Mouse (Mus musculus): ENCODE measurements around the gene Mrpl51. TPM values are rescaled to one million over a fixed set of nuclear protein-coding genes. Genes with fewer than 3 reads are reported as not detected.
A peak's percentile ranks its signal among the peaks of the same experiment; 100 is the strongest.

The Mrpl51 gene
- total RNA-seq (2015) (144 and 171 TPM in 2 replicates), total RNA-seq (2017) (128 and 156 TPM in 2 replicates)

DNA sequence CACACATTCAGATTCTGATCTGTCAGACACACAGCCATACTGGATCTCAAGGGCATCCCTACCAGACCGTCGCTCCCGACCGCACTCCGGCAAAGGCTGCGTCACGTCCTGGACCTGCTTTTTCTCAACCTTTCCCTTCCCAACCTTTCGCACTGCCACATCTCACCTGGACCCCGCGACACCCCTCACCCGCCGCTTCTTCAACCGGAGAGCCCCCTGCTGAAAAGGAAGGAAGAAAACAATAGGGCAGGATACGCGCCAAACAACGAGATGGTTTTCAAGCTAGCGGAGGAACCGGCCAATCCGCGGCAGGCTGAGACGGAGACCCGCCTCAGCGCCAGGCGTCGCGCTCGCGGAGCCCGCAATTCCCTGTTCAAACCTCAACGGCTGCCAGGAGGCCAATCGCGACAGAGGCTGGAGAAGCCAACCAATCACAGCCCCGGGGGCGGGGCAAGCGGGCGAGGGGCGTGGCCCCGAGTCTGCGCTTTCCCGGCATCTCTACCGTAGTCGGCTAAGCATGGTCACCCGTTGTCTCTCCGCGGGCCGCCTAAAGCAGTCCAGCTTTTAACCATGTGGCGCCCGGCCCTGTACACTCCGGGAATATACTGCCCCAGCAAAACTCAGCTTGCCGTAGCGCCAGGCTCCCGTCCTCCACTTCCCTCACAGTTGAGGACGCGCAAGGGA lies at the start of gene Mrpl51, which contains the start of gene Ncapd2:
Gene Mrpl51, plus strand, starts transcription at position 470 of the 684 bp plus-strand sequence.
Gene Ncapd2, minus strand, starts transcription at position 370 of the 684 bp plus-strand sequence.
- peak; percentile 89 for ATAC-seq (replicated peaks; ENCODE audit: poor library complexity)

DNA sequence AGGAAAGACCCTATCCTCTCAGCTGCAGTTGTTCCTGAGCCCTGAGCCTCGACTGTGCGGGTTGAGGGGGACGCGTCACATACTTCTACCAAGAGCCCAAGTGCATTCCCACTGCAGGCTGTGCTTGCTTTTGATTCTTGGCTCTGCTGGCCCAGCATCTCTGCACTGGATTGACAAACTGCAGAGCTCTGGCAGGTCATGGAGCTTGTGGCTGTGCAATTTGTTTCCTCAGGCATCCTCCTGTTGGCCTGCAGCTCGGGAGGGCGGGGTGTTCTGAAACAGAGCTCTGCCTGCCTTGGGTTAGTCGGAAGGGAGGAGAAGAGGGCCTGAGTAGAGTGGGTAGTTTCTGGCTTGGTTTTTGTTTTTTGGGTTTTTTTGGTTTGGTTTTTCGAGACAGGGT lies 49.2 kb upstream of the Mrpl51 start:
- no peak for ATAC-seq (replicated peaks; ENCODE audit: poor library complexity)

DNA sequence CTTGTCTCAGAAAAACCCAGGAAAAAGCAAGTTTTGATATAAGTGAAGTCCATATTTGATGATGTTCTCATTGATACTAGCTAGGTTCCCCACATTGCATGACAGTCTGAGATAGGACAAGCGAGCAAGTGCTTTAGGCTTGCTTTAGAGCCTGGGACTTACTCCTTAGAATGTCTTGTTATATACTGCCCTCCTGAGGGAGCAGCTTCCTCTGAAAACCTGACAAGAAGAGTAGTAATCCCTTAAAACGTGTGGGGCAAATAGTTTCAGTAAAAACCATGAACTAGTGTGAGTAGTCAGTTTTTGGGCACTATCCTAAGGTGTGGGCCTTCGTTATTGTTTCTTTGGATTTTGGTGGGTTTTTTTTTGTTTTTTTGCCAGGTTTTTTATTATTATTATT lies 48.5 kb upstream of the Mrpl51 start:
- no peak for ATAC-seq (replicated peaks; ENCODE audit: poor library complexity)

- ATAC-seq (replicated peaks; ENCODE audit: poor library complexity), result no peak
These were observed 47.7 kb upstream of the Mrpl51 start for GRCm38 (mm10) chr6:125143904-125144303.

- ATAC-seq (replicated peaks; ENCODE audit: poor library complexity), result peak; percentile 89
These were observed 46.6 kb upstream of the Mrpl51 start, which contains the start of gene Iffo1 for GRCm38 (mm10) chr6:125145001-125145400. Gene Iffo1 (plus strand): TSS chr6:125145241.

DNA sequence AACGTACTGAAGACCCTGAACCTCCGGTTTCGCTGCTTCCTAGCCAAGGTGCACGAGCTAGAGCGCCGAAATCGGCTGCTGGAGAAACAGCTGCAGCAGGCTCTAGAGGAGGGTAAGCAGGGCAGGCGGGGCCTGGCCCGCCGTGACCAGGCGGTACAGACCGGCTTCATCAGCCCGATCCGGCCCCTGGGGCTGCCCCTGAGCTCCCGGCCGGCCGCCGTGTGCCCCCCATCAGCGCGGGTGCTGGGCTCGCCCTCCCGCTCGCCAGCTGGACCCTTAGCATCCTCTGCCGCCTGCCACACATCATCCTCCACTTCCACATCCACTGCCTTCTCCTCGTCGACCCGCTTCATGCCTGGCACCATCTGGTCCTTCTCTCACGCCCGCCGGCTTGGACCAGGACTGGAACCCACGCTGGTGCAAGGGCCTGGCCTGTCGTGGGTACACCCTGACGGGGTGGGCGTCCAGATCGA lies 46.1 kb upstream of the Mrpl51 start:
- 0 out of 2 replicates have a peak, but pooled peaks have one; percentile 1 for ATAC-seq (replicated peaks; ENCODE audit: poor library complexity)

DNA sequence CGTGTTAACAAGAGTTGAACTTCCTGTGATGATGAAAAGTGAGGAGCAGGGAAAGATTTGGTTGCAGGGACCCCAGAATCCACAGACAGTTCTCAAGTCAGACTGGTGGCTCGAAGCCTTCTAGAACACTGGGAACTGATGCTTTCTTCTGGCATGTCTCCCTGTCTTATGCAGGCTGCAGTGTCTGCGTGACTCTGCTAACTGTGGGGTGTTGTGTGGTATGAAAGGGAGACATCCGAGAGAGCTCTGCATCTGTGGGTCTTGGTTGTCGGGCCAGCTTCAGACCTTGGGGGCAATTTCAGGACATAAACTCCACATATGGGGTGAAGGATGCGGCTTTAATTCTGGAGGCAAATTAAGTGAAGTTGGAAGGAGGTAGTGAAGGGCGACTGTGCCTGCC lies 45.5 kb upstream of the Mrpl51 start:
- ATAC-seq (replicated peaks; ENCODE audit: poor library complexity), result no peak

- ATAC-seq (replicated peaks; ENCODE audit: poor library complexity), result peak; percentile 20; the same call in 1 of the 2 replicates
These were observed 44.8 kb upstream of the Mrpl51 start for GRCm38 (mm10) chr6:125146797-125147196.

- no peak for ATAC-seq (replicated peaks; ENCODE audit: poor library complexity)
These were observed 44.3 kb upstream of the Mrpl51 start for GRCm38 (mm10) chr6:125147329-125147728.

DNA sequence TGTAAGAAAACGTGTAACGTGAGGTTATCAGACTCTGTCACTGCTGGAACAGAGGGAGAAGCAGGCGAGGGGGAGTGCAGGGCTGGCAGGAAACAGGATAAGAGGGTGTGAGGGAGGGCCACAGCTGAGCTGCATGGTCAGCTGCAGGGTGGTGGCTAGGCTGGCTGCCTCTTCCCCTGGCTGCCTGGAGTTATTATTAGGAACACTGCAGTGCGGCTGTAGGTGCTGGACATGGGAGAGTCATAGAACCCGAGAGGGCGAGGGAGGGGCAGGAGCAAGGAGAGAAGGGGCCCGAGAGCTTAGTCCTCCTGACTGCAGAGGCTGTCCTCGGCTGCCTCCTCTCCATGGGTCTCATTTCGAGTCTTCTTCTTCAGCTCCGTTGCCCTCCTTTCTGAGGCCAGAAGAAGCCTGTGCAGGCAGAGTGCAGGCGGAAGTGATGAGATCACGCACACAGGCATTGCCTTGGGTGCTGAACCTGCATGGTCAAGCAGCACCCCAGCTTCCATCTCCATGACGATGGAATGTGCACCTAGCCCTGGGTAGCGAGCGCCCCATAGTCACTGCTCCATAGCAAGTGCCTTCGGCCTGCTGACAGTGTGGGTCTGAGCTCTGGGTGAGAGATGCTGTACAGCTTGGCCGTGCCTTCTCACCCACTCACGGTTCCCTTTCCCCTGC lies 43.2 kb upstream of the Mrpl51 start:
- ATAC-seq (replicated peaks; ENCODE audit: poor library complexity), result no peak

DNA sequence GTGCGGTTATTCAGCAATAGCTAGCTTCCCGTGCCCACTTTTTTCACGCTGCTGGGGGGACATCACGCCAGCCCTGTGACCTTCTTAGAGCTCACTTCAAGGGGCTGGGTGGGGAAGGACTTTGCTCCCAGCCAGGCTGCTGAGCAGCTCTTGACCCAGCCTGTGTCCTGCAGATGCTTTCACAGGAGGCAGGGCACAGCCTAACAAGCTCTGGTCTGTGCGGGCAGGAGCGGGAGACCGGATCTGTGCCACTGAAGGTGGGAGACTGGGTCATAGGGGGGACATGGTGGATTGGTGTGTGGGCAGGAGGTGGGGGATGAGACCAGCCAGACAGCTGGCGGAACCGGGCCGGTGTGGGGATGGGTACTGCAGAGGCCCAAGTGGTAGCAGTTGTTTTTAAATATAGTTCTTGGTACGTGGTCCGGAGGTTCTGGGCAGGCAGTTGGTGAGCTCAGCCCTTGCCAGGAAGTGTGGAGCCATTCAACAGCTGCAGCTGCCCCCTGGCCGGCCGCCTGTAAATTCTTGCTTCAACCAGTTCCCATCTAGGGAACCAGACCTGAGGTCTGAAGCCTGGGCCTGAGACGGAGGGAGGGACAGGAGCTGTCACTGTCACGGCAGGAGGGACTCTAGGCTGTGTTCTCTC lies 42.6 kb upstream of the Mrpl51 start:
- ATAC-seq (replicated peaks; ENCODE audit: poor library complexity), result no peak

DNA sequence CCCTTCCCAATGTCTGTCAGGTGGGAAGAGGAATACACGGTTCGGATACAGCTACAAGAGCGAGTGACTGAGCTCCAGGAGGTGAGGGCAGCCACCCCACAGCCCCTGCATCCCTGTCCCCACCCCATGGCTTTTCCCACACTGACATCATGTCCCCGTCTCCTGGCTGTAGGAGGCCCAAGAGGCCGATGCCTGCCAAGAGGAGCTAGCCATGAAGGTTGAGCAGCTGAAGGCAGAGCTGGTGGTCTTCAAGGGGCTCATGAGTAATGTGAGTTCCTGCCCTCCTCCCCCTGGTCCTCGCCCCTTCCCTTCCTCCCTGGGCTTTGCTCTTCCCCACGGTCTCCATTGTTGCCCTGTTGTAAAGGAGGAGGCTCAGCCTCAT lies 42.0 kb upstream of the Mrpl51 start:
- no peak for ATAC-seq (replicated peaks; ENCODE audit: poor library complexity)

- peak; percentile 56 for ATAC-seq (replicated peaks; ENCODE audit: poor library complexity)
These were observed 39.2 kb upstream of the Mrpl51 start for GRCm38 (mm10) chr6:125152212-125153017.

DNA sequence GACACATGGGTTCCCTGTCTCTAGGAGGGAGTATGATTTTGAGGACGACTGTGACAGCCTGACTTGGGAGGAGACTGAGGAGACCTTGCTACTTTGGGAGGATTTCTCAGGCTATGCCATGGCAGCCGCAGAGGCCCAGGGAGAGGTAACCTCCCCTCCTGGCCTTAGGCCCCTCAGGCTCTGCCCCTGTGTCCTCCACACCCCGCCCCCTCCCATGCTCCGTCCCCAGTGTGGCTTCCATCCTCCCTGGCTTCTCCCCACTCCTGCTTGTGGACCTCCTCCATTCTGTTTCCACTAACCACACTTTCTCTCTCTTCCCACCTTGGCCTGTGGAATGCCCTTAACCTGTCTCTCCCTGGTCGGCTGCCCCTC lies 38.6 kb upstream of the Mrpl51 start:
- ATAC-seq (replicated peaks; ENCODE audit: poor library complexity), result no peak

- no peak for ATAC-seq (replicated peaks; ENCODE audit: poor library complexity)
These were observed 37.9 kb upstream of the Mrpl51 start for GRCm38 (mm10) chr6:125153682-125154081.

DNA sequence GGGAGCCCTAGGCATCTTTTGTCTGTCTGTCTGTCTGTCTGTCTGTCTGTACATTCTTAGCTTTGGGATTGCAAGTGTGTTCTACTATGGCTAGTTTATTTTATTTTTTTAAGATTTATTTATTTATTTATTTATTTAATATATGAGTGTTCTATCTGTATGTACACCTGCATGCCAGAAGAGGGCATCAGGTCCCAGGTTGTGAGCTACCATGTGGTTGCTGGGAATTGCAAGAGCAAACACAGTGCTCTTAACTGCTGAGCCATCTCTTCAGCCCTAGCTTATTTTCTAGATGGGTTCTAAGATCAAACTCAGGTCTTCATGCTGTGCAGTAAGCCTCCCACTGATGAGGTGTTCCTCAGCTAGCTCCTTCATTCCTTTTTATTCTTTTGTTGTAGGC lies 37.1 kb upstream of the Mrpl51 start:
- ATAC-seq (replicated peaks; ENCODE audit: poor library complexity), result peak; percentile 47

DNA sequence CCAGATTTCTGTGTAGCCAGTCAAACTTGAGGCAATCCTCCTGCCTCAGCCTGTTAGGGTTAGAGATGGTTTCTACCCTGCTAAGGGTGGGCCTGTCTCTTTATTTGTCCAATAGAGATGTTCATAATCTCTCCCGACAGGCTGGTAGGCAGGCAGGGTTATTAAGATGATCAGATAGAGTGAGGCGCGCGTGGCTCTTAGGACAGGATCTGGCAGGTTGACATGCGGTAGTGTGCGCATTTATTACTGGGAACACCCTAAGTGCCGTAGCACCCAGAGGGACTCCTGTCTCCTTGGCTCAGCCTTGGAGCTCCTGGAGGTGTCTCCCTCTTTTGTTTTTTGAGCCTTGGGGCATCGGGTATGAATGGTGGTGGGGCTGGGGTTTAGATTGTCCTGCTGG lies 36.3 kb upstream of the Mrpl51 start:
- 0 out of 2 replicates have a peak, but pooled peaks have one; percentile 16 for ATAC-seq (replicated peaks; ENCODE audit: poor library complexity)

DNA sequence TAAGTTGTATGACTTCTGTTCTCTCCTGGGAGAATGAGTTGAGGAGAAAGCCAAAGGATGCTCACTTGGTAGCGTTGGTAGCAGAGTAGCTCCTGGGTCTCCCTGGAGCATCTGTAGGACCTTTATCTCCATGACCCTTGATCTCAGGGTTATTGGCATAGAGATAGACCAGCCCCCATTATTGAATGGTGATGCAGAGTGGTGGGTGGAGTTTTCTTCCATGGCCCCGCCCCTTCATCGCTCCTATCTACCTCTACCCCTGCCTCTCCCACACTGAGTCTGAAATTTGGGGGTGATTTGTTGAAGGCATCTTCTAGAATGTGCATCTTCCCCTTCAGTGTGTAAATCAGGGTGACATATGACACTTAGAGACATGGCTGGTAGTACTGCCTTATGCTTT lies 35.1 kb upstream of the Mrpl51 start:
- no peak for ATAC-seq (replicated peaks; ENCODE audit: poor library complexity)

DNA sequence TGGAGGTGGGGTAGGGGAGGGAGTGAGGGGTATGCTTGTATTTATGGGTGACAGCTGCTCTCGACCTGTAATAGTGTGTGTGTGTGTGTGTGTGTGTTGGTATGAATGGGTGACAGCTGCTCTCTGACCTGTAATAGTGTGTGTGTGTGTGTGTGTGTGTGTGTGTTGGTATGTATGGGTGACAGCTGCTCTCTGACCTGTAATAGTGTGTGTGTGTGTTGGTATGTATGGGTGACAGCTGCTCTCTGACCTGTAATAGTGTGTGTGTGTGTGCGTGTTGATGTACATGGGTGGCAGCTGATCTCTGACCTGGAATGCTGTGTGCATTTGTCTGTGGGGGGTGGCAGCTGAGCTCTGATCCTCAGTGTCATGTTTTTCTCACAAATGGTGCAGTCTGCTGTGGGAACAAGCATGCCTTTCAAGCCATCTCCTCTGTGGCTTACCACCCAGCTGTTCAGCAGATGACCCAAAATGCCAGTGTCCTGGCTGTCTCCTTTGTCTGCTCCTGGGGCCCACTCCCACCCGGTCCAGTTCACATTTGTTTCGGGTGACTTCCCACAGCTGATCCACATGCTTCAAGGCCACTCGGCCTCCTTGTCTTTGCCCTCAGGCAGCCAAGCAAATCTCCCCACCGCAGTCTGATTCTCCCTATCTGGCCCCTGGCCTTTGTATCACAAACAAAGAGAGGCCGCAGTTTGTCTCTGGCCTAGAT lies 34.5 kb upstream of the Mrpl51 start:
- no peak for ATAC-seq (replicated peaks; ENCODE audit: poor library complexity)

GRCm38 (mm10) chr6:125158944-125159492 lies 32.6 kb upstream of the Mrpl51 start:
- ATAC-seq (replicated peaks; ENCODE audit: poor library complexity), result no peak
